Mouse (Mus musculus) adrenal gland, adult (tissue): ENCODE results near the gene Dynlt1a.
"Not testable (repeated sequence)": the region's sequence is repeated elsewhere in the genome, so short reads cannot be mapped to it uniquely, and the experiment has no call there.

Experiments
- DNase-seq, 2 experiments: peaks; one replicate each; pipeline ENCODE4 v3.0.0; 2022 to 2023; ENCODE audit warnings: low spot score in 1 of 2; ENCODE audit not compliant: inconsistent age in 2 of 2

Dynlt1a gene

DNA sequence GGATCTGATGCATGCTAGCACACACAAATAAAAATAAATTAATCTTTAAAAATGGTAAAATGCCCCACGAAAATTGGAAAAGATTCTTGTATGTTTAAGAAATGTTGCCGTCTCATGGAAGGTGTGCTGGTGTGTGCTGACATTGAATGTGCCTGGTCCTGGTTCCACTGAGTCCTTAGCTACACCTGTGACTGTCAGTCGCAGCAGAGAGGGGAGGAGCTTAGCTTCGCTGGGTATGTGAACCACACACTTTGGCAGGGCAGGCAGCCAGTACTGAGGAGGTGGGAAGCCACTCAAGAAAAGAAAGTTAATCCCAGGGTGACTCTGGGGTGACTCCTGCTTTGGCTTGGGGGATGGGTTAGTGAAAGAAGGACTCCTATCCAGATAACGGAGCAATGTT, 23.4 kb downstream of the Dynlt1a start:
- DNase-seq = not testable (repeated sequence)

DNA sequence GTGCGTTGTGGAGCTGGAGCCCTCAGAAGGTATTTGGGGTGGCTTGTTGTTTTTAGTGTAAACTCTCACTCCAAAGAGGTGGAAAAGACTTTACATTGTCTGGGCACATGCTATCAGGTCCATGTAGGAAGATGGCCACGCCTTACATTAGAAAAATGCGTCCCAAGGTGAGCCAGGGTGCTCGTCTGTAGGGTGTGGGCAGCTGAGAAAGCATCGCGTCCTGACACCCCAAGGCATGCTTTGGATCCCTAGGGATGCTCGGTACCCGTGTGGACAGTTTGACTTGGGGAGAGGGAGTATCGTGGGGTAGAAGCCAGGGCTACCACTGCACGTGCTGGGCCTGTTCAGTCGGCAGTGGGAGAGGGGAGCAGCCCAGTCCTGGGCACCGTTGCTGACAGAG, 28.3 kb downstream of the Dynlt1a start:
- not testable (repeated sequence) for DNase-seq

DNA sequence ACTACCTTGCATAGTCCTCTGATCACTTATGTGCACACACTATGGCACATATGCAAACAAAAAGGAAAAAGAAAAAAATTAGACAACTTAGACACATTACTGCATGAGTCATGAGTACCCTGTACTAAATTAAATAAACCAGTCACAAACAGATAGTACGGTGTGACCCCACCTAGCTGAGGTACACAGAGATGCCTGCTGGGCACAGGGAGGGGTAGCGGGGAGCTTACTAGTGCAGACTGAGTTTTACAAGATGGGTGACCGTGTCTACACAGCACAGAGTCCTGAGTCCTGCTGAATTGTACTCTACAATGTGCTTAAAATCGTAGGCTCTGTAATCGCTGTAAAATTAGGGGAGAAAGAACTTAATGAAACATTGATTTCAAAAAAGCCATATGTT, 31.1 kb downstream of the Dynlt1a start:
- DNase-seq = not testable (repeated sequence)

DNA sequence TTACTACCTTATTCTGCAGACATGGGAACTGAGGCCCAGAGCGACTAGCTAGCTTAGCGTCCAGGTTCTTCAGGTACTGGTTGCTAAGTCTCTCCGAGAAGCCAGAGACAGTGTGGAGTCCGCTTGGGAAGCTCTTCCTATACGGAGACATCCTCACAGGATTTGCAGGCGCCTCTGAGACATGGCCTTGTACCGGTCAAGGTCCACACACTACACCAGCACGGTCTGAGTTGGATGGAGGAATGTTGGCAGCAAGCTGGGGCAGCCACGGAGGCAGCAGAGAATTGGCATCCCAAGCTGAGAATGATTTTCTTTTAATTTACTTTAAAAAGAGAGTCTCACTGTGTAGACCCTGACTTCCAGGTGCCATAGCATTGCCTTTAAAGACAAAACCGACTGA, 34.2 kb downstream of the Dynlt1a start:
- DNase-seq = not testable (repeated sequence)

DNA sequence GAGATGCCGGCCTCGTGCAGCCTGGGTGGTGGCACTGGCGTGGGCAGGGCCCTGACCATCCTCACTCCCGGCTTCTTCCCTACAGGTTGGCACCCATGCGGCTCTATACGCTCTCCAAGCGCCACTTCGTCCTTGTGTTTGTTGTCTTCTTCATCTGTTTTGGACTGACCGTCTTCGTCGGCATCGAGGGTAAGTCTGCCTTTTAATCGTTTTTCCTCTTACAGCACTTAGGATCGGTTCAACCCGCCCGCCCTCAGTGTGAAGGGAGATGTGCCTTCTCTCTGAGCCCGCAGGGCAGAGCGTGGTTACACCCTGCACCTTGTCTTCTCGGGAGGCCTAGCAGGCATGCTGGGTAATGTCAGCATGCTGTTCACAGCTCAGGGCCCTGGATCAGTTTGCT, 36.8 kb downstream of the Dynlt1a start:
- DNase-seq = not testable (repeated sequence)

DNA sequence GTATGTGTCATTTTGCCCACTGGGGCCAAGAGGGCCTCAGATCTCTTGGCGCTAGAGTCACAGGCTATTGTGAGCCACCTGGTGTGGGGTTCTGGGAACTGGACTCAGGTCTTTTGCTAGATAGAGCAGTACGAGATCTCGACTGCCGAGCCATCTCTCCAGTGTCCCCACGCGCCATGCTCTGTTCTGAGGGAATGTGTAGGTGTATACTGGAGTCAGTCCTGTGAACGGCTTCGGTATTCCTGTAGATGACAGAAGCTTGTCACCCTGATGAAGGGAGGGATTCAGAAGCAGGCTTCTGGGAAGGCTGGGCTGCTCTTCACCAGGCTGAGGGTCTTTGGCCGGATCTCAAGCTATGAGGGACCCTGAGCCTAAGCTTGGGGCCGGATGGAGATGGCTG, 37.5 kb downstream of the Dynlt1a start:
- DNase-seq = not testable (repeated sequence)

DNA sequence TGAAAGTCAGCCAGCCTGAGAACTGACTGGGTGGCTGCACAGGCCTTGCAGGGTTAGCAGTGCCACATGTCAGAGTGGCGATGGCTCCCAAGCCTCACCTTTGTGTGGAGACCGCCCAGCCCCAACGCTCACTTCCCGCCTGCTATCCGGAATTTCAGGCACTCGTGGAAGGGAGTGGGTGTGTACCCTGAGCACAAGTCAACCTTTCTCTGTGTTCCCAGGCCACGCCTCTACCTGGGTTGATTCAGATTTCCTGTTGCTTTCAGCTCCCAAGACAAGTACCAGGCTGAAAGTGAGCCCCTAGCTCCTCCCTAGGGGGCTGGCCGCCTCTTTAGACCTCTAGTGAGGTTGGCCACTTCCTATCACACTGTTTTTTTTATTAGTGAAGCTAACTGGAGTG, 38.1 kb downstream of the Dynlt1a start:
- not testable (repeated sequence) for DNase-seq

DNA sequence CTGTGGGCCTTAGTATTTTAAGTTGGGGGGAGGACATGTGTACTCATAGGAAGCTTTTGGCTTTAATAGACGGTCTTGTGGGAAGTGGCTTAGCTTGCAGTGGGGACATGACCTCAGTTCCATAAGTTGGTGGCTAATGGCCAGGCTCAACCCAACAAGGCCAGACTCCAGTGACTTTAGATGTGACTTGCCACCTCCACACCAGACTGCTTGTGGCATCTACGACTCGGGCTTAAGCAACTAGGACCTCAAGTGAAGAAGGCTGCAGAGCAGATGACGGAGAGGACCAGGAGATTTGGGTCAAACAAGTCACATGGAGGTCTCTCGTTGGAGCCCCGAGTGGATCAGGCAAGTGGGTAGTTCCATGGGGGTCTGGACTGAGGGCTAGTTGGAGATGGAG, 42.6 kb downstream of the Dynlt1a start:
- not testable (repeated sequence) for DNase-seq

DNA sequence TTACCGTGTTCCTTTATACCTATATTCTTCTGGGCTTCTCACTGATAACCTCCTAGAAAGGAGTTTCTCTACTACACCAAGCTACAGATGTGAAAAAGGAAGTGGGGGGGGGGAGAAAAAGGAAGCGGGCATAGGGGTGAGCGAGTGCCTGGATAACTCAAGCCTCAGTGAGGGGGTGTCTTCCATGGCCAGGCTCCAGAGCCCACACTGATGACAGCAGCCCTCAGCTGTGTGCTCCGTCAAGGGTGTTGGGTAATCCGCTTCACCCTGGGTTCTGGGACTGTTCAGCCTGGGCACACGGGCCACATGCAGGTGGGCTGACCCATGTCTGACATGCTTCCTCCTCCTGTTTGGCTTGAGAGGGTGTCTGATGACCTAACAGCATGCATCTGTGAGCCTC, 45.3 kb downstream of the Dynlt1a start:
- not testable (repeated sequence) for DNase-seq

DNA sequence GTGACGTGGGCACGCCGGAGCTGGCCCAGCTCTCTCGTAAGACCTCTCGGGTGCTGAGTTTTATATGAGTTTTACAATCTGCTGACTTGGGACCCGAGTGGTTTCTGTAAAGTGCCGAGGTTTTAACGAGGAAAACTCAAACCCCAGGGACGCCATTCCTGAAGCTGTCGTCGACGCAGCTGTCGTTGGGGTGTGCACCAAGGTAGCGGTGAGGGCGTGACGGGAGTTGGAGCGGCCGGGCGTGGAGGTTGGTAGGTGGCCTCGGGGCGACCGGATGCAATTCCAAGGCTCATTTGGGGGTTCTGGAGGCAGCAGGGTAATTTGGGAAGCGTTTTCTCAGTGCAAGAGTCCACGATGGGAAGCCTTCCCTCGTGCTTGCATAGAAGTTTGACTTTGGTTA, 46.5 kb downstream of the Dynlt1a start:
- peak; percentile 15 to 63 for DNase-seq

DNA sequence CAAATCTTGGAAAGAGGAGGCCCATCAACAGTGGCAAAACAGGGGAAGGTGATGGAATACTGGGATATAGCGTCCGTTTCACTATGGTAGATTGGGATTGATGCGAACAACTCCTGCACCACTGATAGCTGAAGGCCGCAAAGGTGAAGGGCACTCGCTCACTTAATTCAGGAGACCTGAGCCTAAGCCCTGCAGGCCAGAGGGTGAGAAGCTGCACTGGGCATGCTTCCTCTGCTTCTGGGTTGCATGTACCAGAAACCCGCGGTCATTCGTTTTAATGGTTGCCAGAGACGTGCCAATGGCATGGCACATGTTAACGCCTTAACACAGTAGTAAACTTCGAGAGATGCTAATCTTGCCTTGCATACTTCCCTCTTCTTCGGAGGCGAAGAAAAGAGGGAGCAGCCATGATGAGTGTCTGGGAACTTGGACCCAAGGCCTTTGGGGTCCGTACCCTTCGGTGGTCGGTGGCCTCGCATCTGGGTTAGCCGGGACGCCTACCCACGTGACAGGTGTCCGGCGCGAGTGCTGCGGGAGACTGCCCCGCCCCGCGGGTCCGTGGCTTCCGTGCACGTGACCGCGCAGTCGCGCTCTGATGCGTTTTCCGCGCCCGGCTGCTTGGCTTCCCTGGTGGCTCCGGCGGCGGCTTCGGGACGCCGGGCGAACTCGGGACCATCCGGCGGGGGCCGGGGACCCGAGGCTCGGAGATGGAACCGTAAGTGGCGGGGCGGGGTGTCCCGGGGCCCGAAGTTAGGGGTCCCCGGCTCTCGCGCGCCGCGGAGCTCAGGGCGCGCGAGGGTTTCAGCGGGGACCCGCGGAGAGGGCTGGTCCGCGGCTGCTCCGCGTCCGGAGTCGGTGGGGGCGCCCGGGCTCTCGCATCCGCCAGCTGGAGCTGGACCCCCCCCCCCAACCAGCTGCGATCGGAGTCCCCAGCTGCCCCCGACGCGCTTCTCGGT, 47.1 kb downstream of the Dynlt1a start:
- peak; percentile 50 to 86 for DNase-seq

DNA sequence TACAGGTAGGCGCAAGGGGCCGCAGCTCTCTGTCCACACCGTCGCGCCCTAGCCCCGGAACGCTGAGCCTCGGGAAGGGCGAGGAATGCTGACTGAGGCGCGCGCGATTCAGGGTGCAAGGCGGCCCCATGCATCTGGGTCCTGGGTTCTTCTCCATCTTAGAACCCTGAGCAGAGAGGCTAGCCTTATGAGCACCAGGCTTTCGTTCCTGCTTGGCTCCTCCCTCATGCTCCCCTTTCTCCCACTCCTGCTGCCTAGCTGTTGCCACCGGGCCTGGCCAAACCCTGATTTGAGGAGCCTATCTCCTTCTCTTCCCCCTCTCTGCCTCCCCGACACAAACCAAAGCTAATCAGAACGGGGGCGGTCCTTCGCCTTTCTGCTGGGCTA, 60.2 kb downstream of the Dynlt1a start:
- peak in 1 of 2 experiments; percentile 56 for DNase-seq

DNA sequence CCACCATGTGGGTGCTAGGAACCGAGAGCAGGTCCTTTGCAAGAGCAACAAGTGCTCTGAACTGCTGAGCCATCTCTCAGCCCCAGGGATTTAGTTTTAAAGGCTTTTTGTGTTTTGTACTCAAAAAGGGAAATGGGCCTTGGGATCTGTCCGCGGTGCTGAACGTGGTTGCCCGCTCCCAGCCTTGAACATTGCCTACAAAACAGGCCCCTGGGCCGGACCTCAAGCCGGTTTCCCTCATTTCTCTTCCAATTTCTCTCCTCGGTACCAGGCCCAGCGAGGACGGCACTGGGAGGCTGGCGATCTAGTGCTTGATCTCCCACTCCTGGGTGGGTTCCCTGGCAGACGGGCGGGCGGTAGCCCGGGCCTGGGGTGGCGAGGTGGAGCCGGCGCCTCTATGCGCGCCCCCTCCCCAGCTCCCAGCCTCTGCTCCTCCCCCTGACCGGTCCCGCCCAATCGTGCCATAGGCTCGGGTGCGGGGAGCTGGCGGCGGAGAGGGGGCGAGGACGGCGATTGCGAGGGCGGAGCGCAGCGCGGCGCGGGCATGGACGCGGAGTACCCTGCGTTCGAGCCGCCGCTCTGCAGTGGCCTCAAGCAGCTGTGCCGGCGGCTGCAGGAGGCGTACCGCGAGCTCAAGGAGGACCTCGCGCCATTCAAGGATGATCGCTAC, 60.8 kb downstream of the Dynlt1a start, which contains the start of gene Tmem181a:
Gene Tmem181a, plus strand, starts transcription at position 461 of the 670 bp plus-strand sequence.
- DNase-seq = not testable (repeated sequence)
